Mouse (Mus musculus): ENCODE results near the gene Ap2a1.

Gene Ap2a1

DNA sequence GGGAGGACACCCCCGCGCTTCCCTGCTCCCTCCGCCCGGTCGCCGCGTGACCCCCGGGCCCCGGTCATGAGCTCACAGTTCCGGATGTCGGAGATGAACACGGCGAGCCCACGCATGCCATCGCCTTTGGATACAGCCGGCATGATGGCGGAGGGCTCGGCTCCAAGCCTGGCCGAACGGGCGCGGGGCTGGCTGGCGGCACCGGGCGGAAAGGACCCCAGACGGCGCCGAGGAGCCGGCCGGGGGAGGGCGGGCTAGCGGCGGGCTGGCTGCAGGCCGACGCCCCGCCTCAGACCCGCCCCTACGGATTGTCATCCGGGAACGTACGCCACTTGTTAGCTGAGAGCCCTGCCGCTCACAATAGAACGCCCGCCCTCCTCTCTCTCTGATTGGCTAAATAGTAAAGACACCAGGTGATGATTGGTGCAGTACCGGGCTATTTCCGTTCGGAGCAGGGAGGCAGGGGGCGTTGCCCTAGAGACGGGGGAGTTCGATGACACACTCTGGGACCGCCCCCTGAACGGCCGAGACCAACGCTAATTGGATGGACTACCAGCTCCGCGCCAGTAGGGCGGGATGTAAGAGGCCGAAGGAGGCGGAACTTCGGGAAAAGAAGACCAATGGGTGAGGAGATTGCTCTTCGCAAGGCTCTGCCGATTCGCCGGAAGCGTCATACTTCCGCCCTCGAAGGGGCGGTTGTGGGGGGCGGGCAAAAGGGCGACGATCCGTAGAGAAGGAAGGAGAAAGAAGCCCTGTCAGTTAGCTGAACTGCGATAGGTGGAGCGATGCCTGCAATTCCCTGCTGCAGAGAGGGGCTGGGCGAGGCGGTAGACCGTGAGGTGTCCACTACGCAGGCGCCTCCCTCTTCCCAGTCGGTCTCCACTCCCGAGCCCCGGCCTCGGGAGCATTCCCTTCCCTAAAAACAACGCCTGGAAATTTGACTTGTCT is at the start of gene Ap2a1:
TSS of gene Ap2a1 (minus strand) at position 293 of the 948 bp plus-strand sequence.
- DNase-seq (ENCODE audit: extremely low spot score), result peak; percentile 100

GRCm38 (mm10) chr7:44978300-44978699 is 49.0 kb upstream of the Ap2a1 start:
- DNase-seq (ENCODE audit: extremely low spot score), result no peak

DNA sequence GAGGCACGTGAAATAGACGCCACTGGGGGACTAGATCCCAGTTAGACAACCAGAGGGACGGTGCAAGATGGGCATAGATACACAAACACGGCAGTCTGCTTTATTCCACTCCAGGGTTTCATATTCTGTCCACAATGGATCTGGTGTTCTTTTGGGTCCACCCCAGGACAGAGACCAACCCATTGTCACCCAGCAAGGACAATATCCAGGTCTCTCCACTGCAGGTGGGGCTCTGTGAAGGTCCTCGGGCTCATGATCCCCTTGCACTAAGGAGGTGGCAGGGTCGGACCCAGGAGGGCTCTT is 45.8 kb upstream of the Ap2a1 start:
- DNase-seq (ENCODE audit: extremely low spot score), result no peak

DNA sequence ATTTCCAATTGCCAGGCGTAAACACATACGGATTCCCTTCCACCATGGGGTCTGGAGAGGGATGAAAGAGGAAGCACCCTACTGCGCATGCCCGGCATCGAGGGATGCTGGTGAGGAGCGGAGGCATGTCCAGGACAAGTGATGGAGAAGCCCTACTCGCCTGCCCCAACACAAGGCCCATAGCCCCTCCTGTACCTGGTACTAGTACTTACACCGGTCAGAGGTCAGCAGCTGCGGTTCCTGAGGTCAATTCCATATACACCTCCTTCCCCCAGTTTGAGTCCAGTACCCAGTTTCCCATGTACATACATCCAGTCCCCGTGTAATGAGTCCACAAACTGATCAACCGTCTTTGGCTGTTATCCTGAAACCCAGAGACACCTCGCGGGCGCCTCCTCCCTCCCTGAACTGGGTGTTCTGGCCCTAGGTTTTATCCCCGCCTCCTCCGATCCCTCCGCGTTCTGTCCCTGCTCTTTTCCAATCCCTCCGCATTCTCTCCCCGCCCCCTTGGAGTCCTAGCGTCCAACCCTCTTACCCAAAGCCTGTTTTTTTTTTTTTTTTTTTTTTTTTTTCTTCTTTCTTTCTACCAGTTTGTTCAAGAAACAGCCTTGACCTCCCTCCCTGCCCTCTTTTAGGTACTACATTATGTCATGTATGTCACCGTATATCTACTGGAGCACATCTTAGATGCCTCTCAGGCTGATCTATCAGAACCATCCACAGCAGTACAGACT is 45.3 kb upstream of the Ap2a1 start, which contains the start of gene Cpt1c:
TSS of gene Cpt1c (minus strand) at position 469 of the 734 bp plus-strand sequence.
- DNase-seq (ENCODE audit: extremely low spot score), result peak; percentile 85

- DNase-seq (ENCODE audit: extremely low spot score), result no peak
These were observed 44.3 kb upstream of the Ap2a1 start for GRCm38 (mm10) chr7:44973415-44974130.

GRCm38 (mm10) chr7:44971142-44971541 is 41.8 kb upstream of the Ap2a1 start:
- no peak for DNase-seq (ENCODE audit: extremely low spot score)

- DNase-seq (ENCODE audit: extremely low spot score), result peak; percentile 94
These were observed 41.0 kb upstream of the Ap2a1 start for GRCm38 (mm10) chr7:44970231-44970691.

DNA sequence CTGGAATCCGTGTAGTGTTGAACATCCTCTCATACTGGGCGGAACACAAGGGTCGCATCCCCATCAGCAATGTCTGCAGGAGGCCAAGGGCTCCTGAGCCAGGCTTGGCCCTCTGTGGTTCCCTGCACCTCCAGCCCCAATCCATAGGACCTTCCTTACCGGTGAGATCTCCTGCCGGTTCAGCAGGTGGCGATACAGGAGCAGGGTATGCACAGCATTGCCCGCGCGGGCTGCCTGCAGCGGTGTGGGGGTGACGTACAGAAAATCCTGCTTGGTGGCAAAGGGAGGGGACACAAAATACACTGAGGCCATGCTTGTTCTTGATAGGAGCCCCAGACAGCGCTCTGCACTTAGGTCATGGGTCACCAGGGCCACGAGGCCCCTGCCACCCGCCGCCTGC is 37.3 kb upstream of the Ap2a1 start:
- DNase-seq (ENCODE audit: extremely low spot score), result no peak

- no peak for DNase-seq (ENCODE audit: extremely low spot score)
These were observed 36.7 kb upstream of the Ap2a1 start for GRCm38 (mm10) chr7:44965975-44966374.

GRCm38 (mm10) chr7:44964990-44965389 is 35.7 kb upstream of the Ap2a1 start:
- DNase-seq (ENCODE audit: extremely low spot score), result no peak

DNA sequence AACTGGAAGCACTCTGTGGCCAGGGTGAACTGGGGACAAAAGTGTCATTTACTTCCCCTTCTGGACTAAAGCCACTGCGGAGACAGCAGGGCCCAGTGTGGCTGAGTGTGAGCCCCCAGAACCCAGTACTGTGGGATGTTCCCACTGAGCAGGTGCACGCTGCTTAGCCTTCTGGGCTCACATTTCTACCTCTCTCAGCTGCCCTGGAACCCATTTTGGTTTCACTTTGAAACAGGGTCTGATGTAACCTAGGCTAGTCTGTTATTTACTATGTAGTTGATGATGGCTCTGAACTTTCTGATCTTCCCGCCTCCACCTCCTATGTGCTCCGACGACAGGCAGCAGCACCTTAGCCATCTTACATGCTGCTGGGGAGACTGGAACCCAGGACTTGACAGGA is 33.5 kb upstream of the Ap2a1 start:
- DNase-seq (ENCODE audit: extremely low spot score), result no peak

DNA sequence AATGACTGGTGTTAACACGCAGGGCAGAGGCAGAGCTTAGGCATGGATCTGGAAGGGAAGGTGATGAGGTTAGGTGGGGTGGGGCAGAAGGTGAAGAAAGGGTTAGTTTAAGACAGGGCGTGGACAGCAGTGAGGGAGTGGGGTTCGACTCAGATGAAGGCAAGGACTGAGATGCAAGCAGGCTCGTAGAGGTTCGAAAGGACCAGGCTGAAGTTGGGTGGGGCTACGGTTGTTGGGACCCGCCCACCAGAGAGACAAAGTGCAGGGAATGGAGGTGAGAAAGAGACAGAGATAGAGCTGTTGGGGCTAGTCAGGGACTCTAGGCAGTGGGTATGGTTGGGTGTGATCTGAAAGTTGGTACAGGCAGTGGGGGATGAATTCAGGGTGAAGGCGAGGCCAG is 33.0 kb upstream of the Ap2a1 start:
- DNase-seq (ENCODE audit: extremely low spot score), result no peak

GRCm38 (mm10) chr7:44960512-44960910 is 31.2 kb upstream of the Ap2a1 start:
- no peak for DNase-seq (ENCODE audit: extremely low spot score)

DNA sequence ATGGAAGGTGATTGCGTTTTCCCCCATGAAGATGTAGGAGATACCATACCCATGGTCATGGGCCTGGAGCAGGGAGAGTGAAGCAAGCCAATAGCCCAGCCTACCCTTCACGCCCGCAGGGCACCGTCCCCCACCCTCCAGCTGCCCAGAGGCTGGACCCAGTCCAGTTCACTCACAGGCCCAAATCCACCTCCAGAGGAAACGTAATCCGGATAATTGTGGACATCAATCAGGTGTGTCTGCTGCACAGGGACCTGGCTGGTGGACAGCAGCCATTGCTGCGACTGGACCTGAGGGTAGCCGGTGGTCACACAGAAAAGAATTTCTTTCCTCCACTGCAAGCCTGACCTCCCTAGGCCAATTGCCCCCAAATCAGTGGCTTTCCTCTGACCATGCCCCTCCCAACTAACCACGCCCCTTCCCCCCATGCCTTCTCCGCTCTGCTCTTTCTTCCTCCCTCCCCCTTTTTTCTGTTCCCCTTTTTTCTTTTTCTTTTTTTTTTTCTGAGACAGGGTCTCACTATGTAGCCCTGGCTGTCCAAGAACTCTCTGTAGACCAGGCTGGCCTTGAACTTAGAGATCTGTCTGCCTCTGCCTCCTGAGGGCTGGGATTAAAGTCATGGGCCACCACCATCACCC is 30.7 kb upstream of the Ap2a1 start:
- no peak for DNase-seq (ENCODE audit: extremely low spot score)

DNA sequence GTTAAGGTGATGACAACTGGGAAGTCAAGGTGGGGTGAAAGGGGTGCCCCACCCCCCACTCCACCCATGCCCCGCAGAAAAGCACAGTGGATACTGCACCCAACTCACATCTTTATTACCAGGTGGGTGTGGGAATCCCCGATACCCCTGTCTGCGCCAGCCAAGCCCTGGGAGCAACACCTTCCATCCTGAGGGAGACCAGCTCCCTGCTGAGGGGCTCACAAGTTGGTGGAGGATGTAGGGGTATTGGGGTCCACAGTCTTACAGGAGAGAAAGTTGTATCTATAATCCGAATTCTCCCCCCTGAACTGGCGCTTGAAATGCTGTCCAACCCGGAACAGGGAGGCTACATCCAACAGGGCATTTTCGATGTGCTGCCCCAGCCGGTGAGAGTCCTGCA is 30.0 kb upstream of the Ap2a1 start:
- DNase-seq (ENCODE audit: extremely low spot score), result no peak

DNA sequence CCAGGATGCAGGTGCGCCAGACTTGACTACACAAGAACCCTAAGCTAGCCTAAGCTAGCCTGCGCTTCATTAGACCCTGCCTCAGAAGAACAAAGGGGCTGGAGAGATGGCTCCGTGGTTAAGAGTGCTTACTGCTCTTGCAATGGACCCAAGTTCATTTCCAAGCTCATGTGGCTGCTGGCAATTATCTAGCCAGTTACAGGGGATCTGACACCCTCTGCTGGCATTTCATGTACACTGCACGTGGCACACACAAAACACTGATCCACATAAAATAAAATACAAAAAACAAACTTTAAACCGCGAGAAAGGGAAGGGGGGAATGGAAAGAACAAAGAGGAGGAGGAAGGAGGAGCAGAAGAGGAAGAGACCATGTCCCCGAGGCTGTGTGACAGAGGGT is 28.9 kb upstream of the Ap2a1 start:
- no peak for DNase-seq (ENCODE audit: extremely low spot score)

DNA sequence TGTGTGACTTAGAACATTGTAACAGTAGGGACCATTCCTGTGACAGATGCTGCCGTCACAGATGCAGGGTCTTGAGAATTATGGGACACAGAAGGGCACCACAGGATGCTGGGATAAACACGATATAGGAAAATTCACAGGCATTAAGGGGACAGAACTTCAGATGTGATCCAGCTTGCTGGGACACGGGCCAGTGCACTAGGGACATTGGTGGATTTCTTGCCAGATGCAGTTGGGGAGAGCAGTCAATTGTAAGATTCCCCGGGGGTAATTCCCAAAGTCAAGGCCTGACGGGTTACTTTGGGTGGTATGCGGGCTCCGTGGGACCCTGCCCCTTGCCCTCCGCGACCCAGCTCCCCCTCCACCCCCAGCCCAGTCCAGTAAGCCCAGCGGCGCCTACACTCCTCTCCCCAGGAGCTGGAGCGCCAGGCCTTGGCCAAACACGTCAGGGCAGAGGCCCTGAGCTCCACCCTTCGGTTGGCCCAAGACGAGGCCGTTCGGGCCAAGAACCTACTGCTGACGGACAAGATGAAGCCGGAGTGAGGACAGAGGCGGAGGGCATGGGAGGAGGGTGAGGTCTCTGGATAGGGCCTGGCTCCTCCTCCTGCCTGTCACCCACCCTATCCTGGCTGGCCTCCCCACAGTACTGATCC is 28.0 kb upstream of the Ap2a1 start:
- DNase-seq (ENCODE audit: extremely low spot score), result no peak

DNA sequence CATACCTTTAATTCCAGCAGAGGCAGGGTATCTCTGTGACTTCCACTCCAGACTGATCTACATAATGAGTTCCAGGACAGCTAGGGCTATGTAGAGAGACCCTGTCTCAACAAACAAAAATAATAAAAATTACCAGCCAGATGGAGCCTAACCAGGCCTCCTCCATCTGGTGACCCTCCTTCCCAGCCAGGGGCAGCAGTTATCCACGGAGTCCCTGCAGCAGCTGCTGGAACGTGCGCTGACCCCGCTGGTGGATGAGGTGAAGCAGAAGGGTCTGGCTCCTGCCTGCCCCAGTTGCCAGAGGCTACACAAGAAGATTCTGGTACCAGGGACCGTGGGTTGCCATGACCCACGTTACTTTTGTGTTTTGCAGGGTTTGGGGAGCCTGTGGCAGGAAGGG is 27.0 kb upstream of the Ap2a1 start:
- DNase-seq (ENCODE audit: extremely low spot score), result no peak

DNA sequence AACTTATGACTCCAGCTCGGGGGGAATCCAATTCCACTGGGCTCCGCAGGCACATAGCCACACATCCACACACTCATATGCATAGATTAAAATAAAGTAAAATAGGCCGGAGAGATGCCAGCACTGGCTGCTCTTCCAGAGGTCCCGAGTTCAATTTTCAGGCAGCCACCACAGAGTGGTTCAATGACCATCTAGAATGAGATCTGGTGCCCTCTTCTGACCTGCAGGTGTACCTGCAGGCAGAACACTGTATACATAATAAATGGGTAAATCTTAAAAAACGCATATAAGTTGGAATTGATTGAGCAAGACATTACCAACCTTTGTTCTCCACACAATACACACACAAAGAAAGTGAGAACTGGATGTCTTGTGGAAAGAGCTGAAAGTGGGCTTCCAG is 26.3 kb upstream of the Ap2a1 start:
- DNase-seq (ENCODE audit: extremely low spot score), result no peak

DNA sequence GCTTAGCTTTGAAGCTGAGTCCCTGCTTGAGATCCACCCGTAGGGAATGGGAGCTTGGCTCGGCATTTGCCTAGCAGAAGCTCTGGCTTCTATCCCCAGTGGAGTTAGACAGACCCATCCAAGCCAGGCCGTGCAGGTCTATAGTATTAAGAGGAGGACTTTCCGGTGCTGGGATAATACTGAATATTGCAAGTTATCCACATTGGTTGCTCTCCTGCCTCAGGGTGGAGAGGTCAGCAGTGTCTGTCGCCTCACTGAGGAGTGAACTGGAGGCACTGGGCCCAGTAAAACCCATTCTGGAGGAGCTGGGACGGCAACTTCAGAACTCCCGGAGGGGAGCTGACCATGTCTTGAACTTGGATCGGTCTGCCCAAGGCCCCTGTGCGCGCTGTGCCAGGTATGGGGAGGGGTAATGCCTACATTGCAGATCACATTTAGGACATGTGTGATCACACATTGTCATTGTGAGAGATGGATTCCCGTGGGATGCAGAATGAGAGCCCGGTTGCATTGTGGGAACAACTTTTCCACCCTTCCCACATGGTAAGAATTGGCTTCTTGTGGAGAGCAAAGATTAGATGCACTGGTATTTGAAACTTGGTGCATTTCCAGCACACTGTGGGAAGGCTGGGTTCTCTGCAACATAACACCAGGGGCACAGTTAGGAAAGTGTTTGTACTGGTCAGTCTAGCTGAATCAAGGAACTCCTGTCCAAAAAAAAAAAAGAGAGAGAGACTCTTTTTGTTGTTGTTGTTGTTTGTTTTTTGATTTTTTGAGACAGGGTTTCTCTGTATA is 25.0 kb upstream of the Ap2a1 start:
- no peak for DNase-seq (ENCODE audit: extremely low spot score)

Data from embryo, embryonic 9.5 days (tissue).